ENCODE assay signal across 9 mouse cellular contexts in genomic region chr10:61211743-61212142, GRCm38 (mm10). TPM values are rescaled to one million over a fixed set of nuclear protein-coding genes. Genes with fewer than 3 reads are reported as not detected.
DNase-seq lines count a peak whose midpoint lies in the region; TF ChIP-seq lines count a peak whose summit lies in the region.
"Had no signal": no experiment of that assay in that cellular context is flagged by ENCODE, and none has a peak within 500 bp of the region (broad histone marks: within the 10 kb centered on the region; RNA-seq: fewer than 3 reads in every experiment).

No protein-coding gene starts in this region.

- peak in 1 of 2 experiments; percentile 37 for DNase-seq in spleen, adult 2 months (ENCODE audit: low read depth in 1 of 2, low spot score in 2 of 2)
- DNase-seq in spleen, postnatal 14 days (ENCODE audit: low spot score in 2 of 2), result no peak
- DNase-seq in adrenal gland, adult 18-20 months (ENCODE audit: low spot score in 2 of 2), result peak; percentile 58 to 66
- peak; percentile 53 to 66 for DNase-seq in heart, postnatal 36 days
- peak; percentile 25 to 39 for DNase-seq in left cerebral cortex, postnatal 36 days (ENCODE audit: low spot score in 2 of 2)
- DNase-seq in right cerebral cortex, adult 18-20 months, result peak; percentile 47

- H3K36me3 ChIP-seq in spleen, adult 2 months (ENCODE audit: control insufficient read depth, insufficient read depth, low read length), result no peaks in the 10 kb centered on the region
- H3K36me3 ChIP-seq: limb, embryonic 12.5 days; stomach, embryonic 15.5 days had no signal

- no peak for TF ChIP-seq POLR2A in spleen, adult 2 months (IDR thresholded peaks at IDR 0.05; ENCODE audit: low read depth, low read length)
- no peak for TF ChIP-seq POLR2A in cortical plate, adult 2 months (IDR thresholded peaks at IDR 0.05; ENCODE audit: extremely low read depth, insufficient read depth, low read length)

- intact Hi-C loops in heart, postnatal 36 days (cut with DNase I), result loop anchor here (2.0 to 5.0 kb wide), 2 partner anchors 61 to 125 kb away; partner anchors contain the start of gene Adamts14
- intact Hi-C loops in left cerebral cortex, postnatal 36 days (cut with DNase I), result no loop called here

- TF ChIP-seq CTCF in spleen, adult 2 months (IDR thresholded peaks at IDR 0.05; ENCODE audit: extremely low read depth, insufficient read depth, insufficient read length, insufficient replicate concordance), result peak; percentile 58; the same call in 1 of the 2 replicates
- peak; percentile 61 for TF ChIP-seq CTCF in cortical plate, adult 2 months (IDR thresholded peaks at IDR 0.05; ENCODE audit: extremely low read depth, insufficient read depth, low read length)

- no peaks in the 10 kb centered on the region for H3K27me3 ChIP-seq in spleen, adult 2 months (ENCODE audit: control insufficient read depth, insufficient read depth, low read length)
- H3K27me3 ChIP-seq: stomach, embryonic 15.5 days had no signal

- H3K4me3 ChIP-seq in spleen, adult 2 months (ENCODE audit: extremely low read depth, insufficient read depth, insufficient read length), result no peak overlapping the region
- H3K4me3 ChIP-seq in cortical plate, adult 2 months (ENCODE audit: insufficient read depth, low read length), result no peak overlapping the region
- H3K4me3 ChIP-seq: limb, embryonic 12.5 days; stomach, embryonic 15.5 days had no signal

- no peaks in the 10 kb centered on the region for H3K4me1 ChIP-seq in spleen, adult 2 months (ENCODE audit: control insufficient read depth, insufficient read depth, insufficient read length)
- no peaks in the 10 kb centered on the region; the same call in 1 of the 2 replicates for H3K4me1 ChIP-seq in cortical plate, adult 2 months (ENCODE audit: control insufficient read depth, insufficient read depth, low read length)
- H3K4me1 ChIP-seq: limb, embryonic 12.5 days; stomach, embryonic 15.5 days had no signal

- 9% methylated on average over 13 of the region's 13 CpGs for WGBS in spleen, adult 2 months

- H3K27ac ChIP-seq in spleen, adult 2 months (ENCODE audit: insufficient read depth, low read length), result no peak overlapping the region
- no peak overlapping the region for H3K27ac ChIP-seq in cortical plate, adult 2 months (ENCODE audit: insufficient read depth, low read length)
- H3K27ac ChIP-seq: limb, embryonic 12.5 days; stomach, embryonic 15.5 days had no signal

RNA-seq across cellular contexts. Expression of gene Tbata, which starts 40.0 kb away (rescaled TPM):
- polyA plus RNA-seq in spleen, adult 2 months (2012; rRNA removed), result not detected in 2 replicates
- total RNA-seq in adrenal gland, adult 18-20 months (2021), result not detected
- 5.1 and 6.8 TPM in 2 replicates for polyA plus RNA-seq in cortical plate, adult 2 months (2012; rRNA removed)
- not detected for total RNA-seq in heart, postnatal 36 days (2021)
- total RNA-seq in left cerebral cortex, postnatal 36 days (2021), result 1 to 10 TPM in 1 of 2 experiments, under 1 TPM in 1; 0.57 to 1.0 TPM
- polyA plus RNA-seq: limb, embryonic 12.5 days; stomach, embryonic 15.5 days had no signal

Comparison
In these comparisons a context has a peak if more than half of its experiments do, and no peak if none do; other contexts are left out.
1. DNase-seq: peak in adrenal gland, adult 18-20 months (2 of 2), heart, postnatal 36 days (2 of 2), left cerebral cortex, postnatal 36 days (2 of 2) and right cerebral cortex, adult 18-20 months (single experiment); none in spleen, postnatal 14 days (0 of 2).